Mouse (Mus musculus) intestine, postnatal 0 days (tissue): ENCODE measurements around the gene Olfr412. TPM values are rescaled to one million over a fixed set of nuclear protein-coding genes. Genes with fewer than 3 reads are reported as not detected.

ENCODE experiments used
- ATAC-seq: fragments of 200-750 bp; cut with Nextera tagmentation; 2 replicates; pipeline ENCODE4 v1.8.0; 2017; ENCODE audit warnings: mild to moderate bottlenecking, moderate TSS enrichment, moderate library complexity
- H3K27ac ChIP-seq: fragments of 300-500 bp; sonication (generic); 2 replicates; pipeline ENCODE4 v1.5.1; 2014; ENCODE audit warnings: mild to moderate bottlenecking, low read depth, low read length, moderate library complexity
- H3K27me3 ChIP-seq: fragments of 300-500 bp; sonication (generic); replicated peaks from 2 replicates; pipeline ENCODE4 v1.6.1; 2014; ENCODE audit warnings: low read length, mixed read lengths; ENCODE audit not compliant: control insufficient read depth, insufficient read depth
- H3K36me3 ChIP-seq: fragments of 300-500 bp; sonication (generic); 2 replicates; pipeline ENCODE4 v1.6.1; 2014; ENCODE audit warnings: mild to moderate bottlenecking, moderate library complexity; ENCODE audit not compliant: control insufficient read depth, insufficient read depth
- H3K4me1 ChIP-seq: fragments of 300-500 bp; sonication (generic); replicated peaks from 2 replicates; pipeline ENCODE4 v1.6.1; 2014; ENCODE audit warnings: antibody characterized with exemption, low read length, mixed read lengths; ENCODE audit not compliant: control insufficient read depth, insufficient read depth
- H3K4me2 ChIP-seq: fragments of 300-500 bp; sonication (generic); replicated peaks from 2 replicates; pipeline ENCODE4 v1.6.1; 2014; ENCODE audit warnings: low read depth, mild to moderate bottlenecking, moderate library complexity
- H3K4me3 ChIP-seq: fragments of 300-500 bp; sonication (generic); 2 replicates; pipeline ENCODE4 v1.5.1; 2014; ENCODE audit warnings: low read depth, low read length
- H3K9ac ChIP-seq: fragments of 300-500 bp; sonication (generic); 2 replicates; pipeline ENCODE4 v1.6.1; 2014; ENCODE audit warnings: mild to moderate bottlenecking, low read depth, low read length
- H3K9me3 ChIP-seq: fragments of 300-500 bp; sonication (generic); 2 replicates; pipeline ENCODE4 v1.6.1; 2016; ENCODE audit warnings: mixed run types; ENCODE audit not compliant: control insufficient read depth
- CTCF ChIP-seq: sonication (generic); IDR thresholded peaks from 2 replicates; pipeline ENCODE4 v1.5.1; 2016; ENCODE audit warnings: low read depth, mild to moderate bottlenecking, control low read depth, antibody characterized with exemption, moderate library complexity
- WGBS: fragments of 180-500 bp; shearing (Covaris S2); extraction: QIAGEN DNeasy Blood & Tissue Kit; methylation state at CpG from one replicate; pipeline ENCODE4 v1.1.7; 2014; 5-methylcytosine and 5-hydroxymethylcytosine counted together
- polyA plus RNA-seq: library from polyadenylated mRNA; unstranded; fragments of >200 nt; fragmentation: Nextera tagmentation; extraction: Ambion mirVana; gene quantifications from 2 replicates; pipeline ENCODE4 v1.2.1, GENCODE M21; 2015

The Olfr412 gene
- polyA plus RNA-seq, 1 experiment from 2014 or later, result not detected

- H3K27me3 ChIP-seq, result no peaks in the 10 kb centered on the region
- WGBS, result 35% methylated on average over 4 of the region's 4 CpGs
- no peak overlapping the region for H3K4me3 ChIP-seq
- H3K4me2 ChIP-seq, result no peak overlapping the region
- H3K9me3 ChIP-seq, result no peaks in the 10 kb centered on the region
- no peak overlapping the region for H3K9ac ChIP-seq
- H3K4me1 ChIP-seq, result peaks cover 14% of the 10 kb centered on the region; the same call in 1 of the 2 replicates
- peak; percentile 13; the same call in 1 of the 2 replicates for ATAC-seq
- no peak overlapping the region for H3K27ac ChIP-seq
- no peak for TF ChIP-seq CTCF
- H3K36me3 ChIP-seq, result peaks cover 20% of the 10 kb centered on the region; the same call in 1 of the 2 replicates
These were observed 47.9 kb downstream of the Olfr412 start for GRCm38 (mm10) chr11:74409757-74410174.

GRCm38 (mm10) chr11:74411943-74412342 is 50.1 kb downstream of the Olfr412 start:
- no peak for ATAC-seq
- 81% methylated on average over 3 of the region's 3 CpGs for WGBS
- no peaks in the 10 kb centered on the region for H3K27me3 ChIP-seq
- peaks cover 16% of the 10 kb centered on the region; the same call in 1 of the 2 replicates for H3K4me1 ChIP-seq
- no peak overlapping the region for H3K27ac ChIP-seq
- H3K36me3 ChIP-seq, result peaks cover 20% of the 10 kb centered on the region; the same call in 1 of the 2 replicates
- H3K4me2 ChIP-seq, result no peak overlapping the region
- no peak overlapping the region for H3K4me3 ChIP-seq
- no peak for TF ChIP-seq CTCF
- no peaks in the 10 kb centered on the region for H3K9me3 ChIP-seq
- H3K9ac ChIP-seq, result no peak overlapping the region

- H3K4me1 ChIP-seq, result peaks cover 16% of the 10 kb centered on the region; the same call in 1 of the 2 replicates
- 80% methylated on average over 3 of the region's 3 CpGs for WGBS
- ATAC-seq, result no peak
- H3K4me3 ChIP-seq, result no peak overlapping the region
- no peaks in the 10 kb centered on the region for H3K27me3 ChIP-seq
- no peaks in the 10 kb centered on the region for H3K9me3 ChIP-seq
- H3K36me3 ChIP-seq, result peaks cover 15% of the 10 kb centered on the region; the same call in 1 of the 2 replicates
- H3K27ac ChIP-seq, result no peak overlapping the region
- no peak overlapping the region for H3K4me2 ChIP-seq
- TF ChIP-seq CTCF, result no peak
- H3K9ac ChIP-seq, result no peak overlapping the region
These were observed 50.6 kb downstream of the Olfr412 start for GRCm38 (mm10) chr11:74412462-74412861.

GRCm38 (mm10) chr11:74413449-74413972 is 51.6 kb downstream of the Olfr412 start:
- Histone ChIP-seq H3K4me3 (no peak overlapping the region), H3K9me3 (no peaks in the 10 kb centered on the region), H3K4me1 (peaks cover 16% of the 10 kb centered on the region; the same call in 1 of the 2 replicates), H3K9ac (no peak overlapping the region), H3K27me3 (no peaks in the 10 kb centered on the region), H3K27ac (no peak overlapping the region), H3K36me3 (peaks cover 11% of the 10 kb centered on the region; the same call in 1 of the 2 replicates), H3K4me2 (no peak overlapping the region)
- no peak for ATAC-seq
- 62% methylated on average over 3 of the region's 3 CpGs for WGBS
- no peak for TF ChIP-seq CTCF

- 30% methylated on average over 9 of the region's 9 CpGs for WGBS
These were observed 52.2 kb downstream of the Olfr412 start for GRCm38 (mm10) chr11:74414112-74414511.

GRCm38 (mm10) chr11:74415736-74416135 is 53.9 kb downstream of the Olfr412 start:
- 57% methylated on average over 12 of the region's 12 CpGs for WGBS
- Histone ChIP-seq H3K9ac (no peak overlapping the region), H3K27me3 (no peaks in the 10 kb centered on the region)

More at GRCm38 (mm10) chr11:74414112-74414511, 52.2 kb downstream of the Olfr412 start:
- H3K4me3 ChIP-seq, result no peak overlapping the region
- H3K27ac ChIP-seq, result no peak overlapping the region
- no peak overlapping the region for H3K9ac ChIP-seq
- peaks cover 11% of the 10 kb centered on the region; the same call in 1 of the 2 replicates for H3K36me3 ChIP-seq
- ATAC-seq, result no peak
- H3K4me2 ChIP-seq, result no peak overlapping the region
- no peaks in the 10 kb centered on the region for H3K9me3 ChIP-seq
- TF ChIP-seq CTCF, result no peak
- H3K27me3 ChIP-seq, result no peaks in the 10 kb centered on the region
- peaks cover 16% of the 10 kb centered on the region; the same call in 1 of the 2 replicates for H3K4me1 ChIP-seq

More at GRCm38 (mm10) chr11:74415736-74416135, 53.9 kb downstream of the Olfr412 start:
- no peak overlapping the region for H3K27ac ChIP-seq
- H3K36me3 ChIP-seq, result peaks cover 7% of the 10 kb centered on the region; the same call in 1 of the 2 replicates
- no peak for ATAC-seq
- peaks cover 11% of the 10 kb centered on the region; the same call in 1 of the 2 replicates for H3K4me1 ChIP-seq
- H3K9me3 ChIP-seq, result no peaks in the 10 kb centered on the region
- H3K4me3 ChIP-seq, result no peak overlapping the region
- no peak overlapping the region for H3K4me2 ChIP-seq
- TF ChIP-seq CTCF, result no peak

Other genes with a start within 250 kb of the Olfr412 start
- gene Olfr401, start 248.4 kb upstream of the Olfr412 start, polyA plus RNA-seq, result not detected in 2 replicates
- not detected in 2 replicates for gene Olfr402, start 208.5 kb upstream of the Olfr412 start, polyA plus RNA-seq
- not detected in 2 replicates for gene Olfr403, start 175.8 kb upstream of the Olfr412 start, polyA plus RNA-seq
- gene Olfr43, start 150.7 kb upstream of the Olfr412 start, polyA plus RNA-seq, result not detected in 2 replicates
- not detected in 2 replicates for gene Olfr406, start 102.3 kb upstream of the Olfr412 start, polyA plus RNA-seq
- not detected in 2 replicates for gene Olfr59, start 78.3 kb upstream of the Olfr412 start, polyA plus RNA-seq
- not detected in 2 replicates for gene Olfr410, start 24.0 kb upstream of the Olfr412 start, polyA plus RNA-seq
- not detected in 2 replicates for gene Olfr411, start 9.4 kb upstream of the Olfr412 start, polyA plus RNA-seq
- 7.9 and 9.2 TPM in 2 replicates for gene Rap1gap2, start 248.8 kb downstream of the Olfr412 start, polyA plus RNA-seq